Mouse (Mus musculus) liver, embryonic 14.5 days (tissue): ENCODE measurements around the gene Ccdc73.

ENCODE experiments used
- CTCF ChIP-seq: IDR thresholded peaks from 2 replicates; pipeline ENCODE4 v1.5.1; 2016; ENCODE audit warnings: antibody characterized with exemption, low read depth, control low read depth
- EP300 ChIP-seq: IDR thresholded peaks from 2 replicates; pipeline ENCODE4 v1.6.1; 2016; ENCODE audit warnings: antibody characterized with exemption, low read depth

GRCm38 (mm10) chr2:105023815-105024214 is 156.2 kb downstream of the Ccdc73 start:
- TF ChIP-seq CTCF (no peak), EP300 (no peak)
